ENCODE assay signal across 8 mouse cellular contexts in genomic region chr2:30067031-30067888, GRCm38 (mm10). TPM values are rescaled to one million over a fixed set of nuclear protein-coding genes. Genes with fewer than 3 reads are reported as not detected.
DNase-seq lines count a peak whose midpoint lies in the region; ATAC-seq and TF ChIP-seq lines count a peak whose summit lies in the region.

No protein-coding gene starts in this region.

- no peak for TF ChIP-seq POLR2A in cerebellum, adult 2 months (IDR thresholded peaks at IDR 0.05; ENCODE audit: borderline replicate concordance, insufficient read depth, low read length)

- H3K4me1 ChIP-seq in cerebellum, adult 2 months (ENCODE audit: control insufficient read depth, insufficient read depth, low read length): no peaks in the 10 kb centered on the region
- peaks cover 20 to 27% of the 10 kb centered on the region in 2 experiments for H3K4me1 ChIP-seq in liver, embryonic 14.5 days (replicated peaks; ENCODE audit: control insufficient read depth in 2 of 2, insufficient read depth in 2 of 2, low read length in 1 of 2)
- H3K4me1 ChIP-seq in neural tube, embryonic 15.5 days: peaks cover 33% of the 10 kb centered on the region

- intact Hi-C loops in gastrocnemius, postnatal 14 days (cut with DNase I; ENCODE audit: low total_unique reads): no loop called here

- WGBS in cerebellum, adult 2 months: under 1% methylated on average over 56 of the region's 69 CpGs
- WGBS in liver, embryonic 14.5 days (ENCODE audit: insufficient replicate concordance): under 1% methylated on average over 62 of the region's 69 CpGs
- WGBS in neural tube, embryonic 15.5 days: under 1% methylated on average over 46 of the region's 69 CpGs

- H3K27ac ChIP-seq in layer of hippocampus, adult 2 months: peak overlapping the region; percentile 98
- H3K27ac ChIP-seq in cerebellum, adult 2 months (ENCODE audit: insufficient read depth, low read length): no peak overlapping the region
- H3K27ac ChIP-seq in liver, embryonic 14.5 days: peak overlapping the region; percentile 85
- peak overlapping the region; percentile 100 for H3K27ac ChIP-seq in neural tube, embryonic 15.5 days (replicated peaks)

- peak overlapping the region; percentile 97 for H3K4me2 ChIP-seq in liver, embryonic 14.5 days (ENCODE audit: low read depth)
- H3K4me2 ChIP-seq in neural tube, embryonic 15.5 days: peak overlapping the region; percentile 76

- no peaks in the 10 kb centered on the region for H3K27me3 ChIP-seq in cerebellum, adult 2 months (ENCODE audit: control insufficient read depth, insufficient read depth, low read length)
- no peaks in the 10 kb centered on the region for H3K27me3 ChIP-seq in liver, embryonic 14.5 days (ENCODE audit: control insufficient read depth, insufficient read depth, low read length)
- no peaks in the 10 kb centered on the region for H3K27me3 ChIP-seq in neural tube, embryonic 15.5 days (replicated peaks)

- DNase-seq in layer of hippocampus, adult 2 months (ENCODE audit: low spot score in 2 of 2): peak in 1 of 2 experiments; percentile 36
- no peak for DNase-seq in layer of hippocampus, adult 9-11 months
- DNase-seq in cerebellum, adult 2 months: peak; percentile 54 to 66
- DNase-seq in gastrocnemius, postnatal 14 days: peak; percentile 36
- DNase-seq in kidney, adult 11 months: peak; percentile 29
- DNase-seq in liver, embryonic 14.5 days (ENCODE audit: low read depth in 3 of 3, low spot score in 3 of 3): no peak
- peak; percentile 45 to 52 for DNase-seq in thymus, postnatal 10 days (ENCODE audit: low spot score in 2 of 2)

- TF ChIP-seq CTCF in layer of hippocampus, adult 2 months (conservative IDR thresholded peaks at IDR 0.05): no peak
- no peak for TF ChIP-seq CTCF in cerebellum, adult 2 months (IDR thresholded peaks at IDR 0.05; ENCODE audit: borderline replicate concordance, insufficient read depth, low read depth, low read length)
- TF ChIP-seq CTCF in liver, embryonic 14.5 days (IDR thresholded peaks at IDR 0.05; ENCODE audit: low read depth): no peak

- peaks cover 28% of the 10 kb centered on the region for H3K36me3 ChIP-seq in liver, embryonic 14.5 days (replicated peaks; ENCODE audit: control insufficient read depth, insufficient read depth, low read depth)
- peaks cover 16% of the 10 kb centered on the region for H3K36me3 ChIP-seq in neural tube, embryonic 15.5 days

- peak overlapping the region; percentile 85 for H3K4me3 ChIP-seq in layer of hippocampus, adult 2 months
- peak overlapping the region; percentile 87 for H3K4me3 ChIP-seq in cerebellum, adult 2 months (replicated peaks; ENCODE audit: insufficient read depth, low read depth, low read length)
- peak overlapping the region; percentile 93 to 100 for H3K4me3 ChIP-seq in liver, embryonic 14.5 days (ENCODE audit: insufficient read depth in 1 of 2, low read depth in 2 of 2, low read length in 2 of 2)
- peak overlapping the region; percentile 95 for H3K4me3 ChIP-seq in neural tube, embryonic 15.5 days (replicated peaks)

- H3K9me3 ChIP-seq in liver, embryonic 14.5 days (ENCODE audit: control insufficient read depth, low read length): no peaks in the 10 kb centered on the region
- no peaks in the 10 kb centered on the region for H3K9me3 ChIP-seq in neural tube, embryonic 15.5 days (replicated peaks)

- no peak for TF ChIP-seq EP300 in liver, embryonic 14.5 days (IDR thresholded peaks at IDR 0.05; ENCODE audit: low read depth)

- ATAC-seq in liver, embryonic 14.5 days (ENCODE audit: insufficient read depth): peak; percentile 0; the same call in 1 of the 2 replicates
- ATAC-seq in neural tube, embryonic 15.5 days (ENCODE audit: low FRiP score): peak; percentile 74

- peak overlapping the region; percentile 94 for H3K9ac ChIP-seq in liver, embryonic 14.5 days (replicated peaks)
- H3K9ac ChIP-seq in neural tube, embryonic 15.5 days (replicated peaks): peak overlapping the region; percentile 99

RNA-seq across cellular contexts. Expression of gene Set, which starts 10.1 kb away (rescaled TPM):
- 100 to 1,000 TPM; 171 to 197 TPM for total RNA-seq in layer of hippocampus, adult 2 months (2021)
- polyA plus RNA-seq in cerebellum, adult 2 months (2012; rRNA removed): 138 and 159 TPM in 2 replicates
- total RNA-seq in gastrocnemius, postnatal 14 days (2021): 10 to 100 TPM; 75.4 to 90.4 TPM
- polyA plus RNA-seq in liver, embryonic 14.5 days (2012; rRNA removed): 56.1 and 159 TPM in 2 replicates
- 179 and 189 TPM in 2 replicates for polyA plus RNA-seq in liver, embryonic 14.5 days (2014; fragmentation: Nextera tagmentation; extraction: Ambion mirVana)
- polyA plus RNA-seq in neural tube, embryonic 15.5 days (2015; fragmentation: Nextera tagmentation; extraction: Ambion mirVana): 285 and 330 TPM in 2 replicates

RNA-seq across cellular contexts. Expression of gene Pkn3, which starts 10.2 kb away (rescaled TPM):
- total RNA-seq in layer of hippocampus, adult 2 months (2021): 1 to 10 TPM; 1.7 to 2.1 TPM
- polyA plus RNA-seq in cerebellum, adult 2 months (2012; rRNA removed): 2.4 TPM in 2 replicates
- 1 to 10 TPM; 5.9 to 6.4 TPM for total RNA-seq in gastrocnemius, postnatal 14 days (2021)
- polyA plus RNA-seq in liver, embryonic 14.5 days (2012; rRNA removed): 3.0 and 3.5 TPM in 2 replicates
- 1.8 and 2.0 TPM in 2 replicates for polyA plus RNA-seq in liver, embryonic 14.5 days (2014; fragmentation: Nextera tagmentation; extraction: Ambion mirVana)
- 2.0 and 3.1 TPM in 2 replicates for polyA plus RNA-seq in neural tube, embryonic 15.5 days (2015; fragmentation: Nextera tagmentation; extraction: Ambion mirVana)

RNA-seq across cellular contexts. Expression of gene Wdr34, which starts 18.6 kb away (rescaled TPM):
- 10 to 100 TPM; 37.3 to 37.4 TPM for total RNA-seq in layer of hippocampus, adult 2 months (2021)
- 25.2 and 25.6 TPM in 2 replicates for polyA plus RNA-seq in cerebellum, adult 2 months (2012; rRNA removed)
- 1 to 10 TPM; 3.2 to 3.3 TPM for total RNA-seq in gastrocnemius, postnatal 14 days (2021)
- 5.6 and 5.8 TPM in 2 replicates for polyA plus RNA-seq in liver, embryonic 14.5 days (2012; rRNA removed)
- polyA plus RNA-seq in liver, embryonic 14.5 days (2014; fragmentation: Nextera tagmentation; extraction: Ambion mirVana): 6.0 and 6.8 TPM in 2 replicates
- polyA plus RNA-seq in neural tube, embryonic 15.5 days (2015; fragmentation: Nextera tagmentation; extraction: Ambion mirVana): 63.0 and 72.9 TPM in 2 replicates

RNA-seq across cellular contexts. Expression of gene Zdhhc12, which starts 26.2 kb away (rescaled TPM):
- total RNA-seq in layer of hippocampus, adult 2 months (2021): 1 to 10 TPM; 7.6 to 9.1 TPM
- 14.4 and 15.5 TPM in 2 replicates for polyA plus RNA-seq in cerebellum, adult 2 months (2012; rRNA removed)
- total RNA-seq in gastrocnemius, postnatal 14 days (2021): 1 to 10 TPM; 3.5 to 4.0 TPM
- polyA plus RNA-seq in liver, embryonic 14.5 days (2012; rRNA removed): 23.4 and 25.5 TPM in 2 replicates
- polyA plus RNA-seq in liver, embryonic 14.5 days (2014; fragmentation: Nextera tagmentation; extraction: Ambion mirVana): 17.4 and 21.5 TPM in 2 replicates
- polyA plus RNA-seq in neural tube, embryonic 15.5 days (2015; fragmentation: Nextera tagmentation; extraction: Ambion mirVana): 31.6 and 33.6 TPM in 2 replicates

RNA-seq across cellular contexts. Expression of gene Zer1, which starts 57.1 kb away (rescaled TPM):
- 100 to 1,000 TPM; 197 to 199 TPM for total RNA-seq in layer of hippocampus, adult 2 months (2021)
- 137 and 154 TPM in 2 replicates for polyA plus RNA-seq in cerebellum, adult 2 months (2012; rRNA removed)
- 10 to 100 TPM; 17.7 to 20.6 TPM for total RNA-seq in gastrocnemius, postnatal 14 days (2021)
- 8.1 and 8.5 TPM in 2 replicates for polyA plus RNA-seq in liver, embryonic 14.5 days (2012; rRNA removed)
- polyA plus RNA-seq in liver, embryonic 14.5 days (2014; fragmentation: Nextera tagmentation; extraction: Ambion mirVana): 1.9 and 2.0 TPM in 2 replicates
- 12.4 and 14.5 TPM in 2 replicates for polyA plus RNA-seq in neural tube, embryonic 15.5 days (2015; fragmentation: Nextera tagmentation; extraction: Ambion mirVana)

Comparison
In these comparisons a context has a peak if more than half of its experiments do, and no peak if none do; other contexts are left out.
1. DNase-seq: peak in cerebellum, adult 2 months (2 of 2), gastrocnemius, postnatal 14 days (single experiment), kidney, adult 11 months (single experiment) and thymus, postnatal 10 days (2 of 2); none in layer of hippocampus, adult 9-11 months (single experiment) and liver, embryonic 14.5 days (0 of 3).
2. Peak in every context shown above with its lines, with median percentiles within 50 percentile points of each other: H3K4me3 ChIP-seq.